Mouse (Mus musculus): ENCODE measurements around the gene Mamdc2.

The Mamdc2 gene

GRCm38 (mm10) chr19:23273355-23274053 is 174.7 kb downstream of the Mamdc2 start, which contains the start of gene Smc5:
Gene Smc5, minus strand, starts transcription at chr19:23273897.
- DNase-seq, result peak; percentile 88 to 92

GRCm38 (mm10) chr19:23256771-23257170 is 191.5 kb downstream of the Mamdc2 start:
- DNase-seq, result no peak
